Mouse (Mus musculus): Measurements from ENCODE around the gene Pcnx2.
A peak's percentile ranks its signal among the peaks of the same experiment; 100 is the strongest.

Gene Pcnx2

DNA sequence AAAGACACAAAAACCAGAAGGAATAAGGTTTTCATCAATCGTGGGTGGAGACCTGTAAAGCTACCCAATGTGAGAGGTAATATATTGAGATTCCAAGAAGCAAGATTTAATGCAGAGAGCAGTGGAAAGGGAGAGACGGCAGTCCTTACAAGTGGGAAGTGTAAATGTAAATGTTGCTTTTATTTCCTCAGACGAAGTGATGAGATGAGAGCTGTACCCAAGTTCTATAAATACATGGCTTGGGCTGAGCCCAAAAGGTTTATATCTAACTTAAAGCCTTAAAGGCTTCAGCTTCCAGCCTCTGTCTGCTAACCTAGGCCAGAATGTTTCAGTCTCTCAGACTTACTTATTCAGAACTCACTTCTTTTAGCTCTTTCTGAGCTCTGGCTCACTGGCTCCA, 8.2 kb downstream of the Pcnx2 start:
- no peak for DNase-seq

- no peak for DNase-seq
Observed at GRCm38 (mm10) chr8:125887549-125887948, 10.6 kb downstream of the Pcnx2 start.

- no peak for DNase-seq
Observed at GRCm38 (mm10) chr8:125880447-125880846, 17.7 kb downstream of the Pcnx2 start.

- DNase-seq, result no peak
Observed at GRCm38 (mm10) chr8:125873250-125873534, 24.9 kb downstream of the Pcnx2 start.

DNA sequence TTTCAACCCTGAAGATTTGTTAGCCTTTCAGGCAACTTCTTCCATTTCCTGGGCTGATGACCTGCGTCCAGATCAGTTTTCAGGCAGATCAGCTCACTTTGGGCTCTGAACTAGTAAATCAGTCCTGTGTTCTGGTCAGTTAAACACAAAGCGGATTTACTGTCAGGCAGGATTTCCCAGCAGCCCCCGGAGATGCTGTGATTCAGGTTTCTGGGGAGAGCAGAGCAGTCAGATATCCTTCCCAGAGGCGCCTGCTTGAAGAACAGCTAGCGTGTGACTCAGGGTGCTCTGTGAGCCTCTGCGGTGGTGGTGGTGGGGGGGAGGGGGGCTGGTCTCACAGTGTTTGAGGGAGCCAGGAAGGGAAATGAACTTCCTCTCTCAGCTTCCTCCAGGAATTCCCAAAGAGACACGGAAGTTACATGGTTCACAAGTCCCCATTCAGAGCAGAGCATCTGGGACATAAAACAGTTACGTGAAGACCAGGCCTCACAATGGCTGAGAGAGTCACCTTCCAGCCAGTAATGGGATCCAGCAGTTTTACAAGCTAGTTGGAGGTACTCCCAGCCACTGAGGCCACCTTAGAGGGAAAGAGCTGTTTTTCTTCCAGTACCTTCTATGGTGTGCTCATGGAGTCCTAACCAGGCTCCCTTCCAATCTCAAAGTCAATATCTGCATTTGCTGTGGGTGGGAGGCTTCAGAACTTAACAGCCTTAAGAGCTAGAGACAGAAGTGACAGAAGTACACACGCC, 25.4 kb downstream of the Pcnx2 start:
- no peak for DNase-seq

DNA sequence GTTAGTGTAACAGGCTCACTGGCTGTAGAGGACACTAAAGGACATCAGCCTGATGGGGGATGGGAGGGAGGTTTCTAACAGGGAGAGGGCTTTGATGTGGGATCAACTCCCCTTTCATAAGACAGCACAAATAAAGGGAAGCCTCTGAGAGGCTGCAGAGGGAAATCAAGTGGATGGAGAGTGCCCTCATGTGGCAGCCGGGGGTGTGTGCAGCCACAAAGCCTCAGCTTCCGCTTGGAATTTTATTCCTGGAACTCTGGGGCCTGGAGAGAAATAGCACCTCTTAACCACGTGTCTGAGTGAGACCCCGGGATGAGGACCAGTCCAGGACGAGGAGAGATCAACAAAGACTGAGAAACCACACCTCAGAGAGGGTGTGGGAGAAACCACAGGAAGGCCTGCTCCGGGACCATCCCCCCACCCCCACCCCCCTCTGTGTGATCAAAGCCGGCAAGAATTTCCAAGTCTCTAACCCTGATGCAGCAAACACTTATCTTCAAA, 27.2 kb downstream of the Pcnx2 start:
- peak; percentile 59 for DNase-seq

DNA sequence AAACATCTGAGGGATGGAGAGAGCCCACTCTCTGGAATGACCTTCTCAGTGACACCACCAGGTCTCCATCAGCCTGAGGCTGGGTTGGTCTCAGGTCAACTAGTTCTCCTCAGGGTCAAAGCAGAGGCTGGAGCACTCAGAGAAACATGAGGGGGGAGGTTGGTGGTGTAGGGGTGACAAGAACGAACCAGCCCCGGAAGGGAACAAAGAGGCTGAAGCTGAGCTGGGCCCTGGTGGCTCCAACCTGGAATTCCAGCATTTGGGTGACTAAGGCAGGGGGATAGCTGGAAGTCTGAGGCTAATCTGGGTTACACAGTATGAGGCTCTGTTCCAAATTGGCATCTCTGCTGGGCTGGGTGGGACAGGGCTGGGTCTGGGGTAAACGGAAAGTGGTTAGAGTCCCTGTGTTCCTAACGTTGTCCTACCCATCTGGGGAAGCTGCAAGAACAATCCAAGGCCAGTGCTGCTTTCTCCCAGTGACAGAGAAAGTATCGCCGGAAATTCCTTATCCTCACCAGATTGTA, 27.9 kb downstream of the Pcnx2 start:
- DNase-seq, result no peak

- DNase-seq, result no peak
Observed at GRCm38 (mm10) chr8:125869739-125870138, 28.4 kb downstream of the Pcnx2 start.

DNA sequence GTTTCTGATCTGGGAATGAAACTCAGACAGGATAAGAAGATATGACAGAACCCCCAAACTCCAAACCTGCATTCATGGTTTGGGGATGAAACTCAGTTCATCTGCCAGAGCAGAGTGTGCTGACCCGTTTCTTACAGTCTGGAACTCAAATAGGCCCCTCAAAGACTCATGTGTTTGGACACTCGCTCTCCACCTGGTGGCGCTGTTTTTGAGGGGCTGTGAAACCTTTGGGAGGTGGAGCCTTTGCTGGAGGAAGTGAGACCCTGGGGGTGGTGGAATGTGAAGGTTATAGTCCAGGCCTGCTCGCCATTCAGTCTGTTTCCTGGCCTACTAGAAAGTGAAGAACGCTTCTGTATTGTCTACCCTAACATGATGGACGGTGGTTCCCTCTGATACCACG, 29.6 kb downstream of the Pcnx2 start:
- peak; percentile 62 for DNase-seq

DNA sequence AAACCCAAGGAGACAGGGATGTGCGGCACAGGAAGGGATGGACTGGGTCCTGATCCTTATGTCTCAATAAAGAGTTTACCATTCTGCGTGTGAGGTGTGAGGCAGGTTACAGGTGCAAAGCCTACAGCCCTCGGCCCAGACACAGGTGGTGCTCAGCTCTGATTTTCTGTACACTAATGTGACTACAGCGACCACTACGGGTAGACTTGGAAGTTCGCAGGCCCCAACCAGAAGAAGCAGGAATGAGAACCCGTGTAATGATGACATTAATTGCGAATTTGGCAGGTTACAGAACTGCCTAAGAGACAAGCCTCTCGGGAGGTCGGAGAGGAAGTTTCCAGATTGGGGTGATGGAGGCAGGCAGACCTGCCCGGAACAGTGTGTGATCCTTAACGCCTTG, 32.0 kb downstream of the Pcnx2 start:
- DNase-seq, result no peak

DNA sequence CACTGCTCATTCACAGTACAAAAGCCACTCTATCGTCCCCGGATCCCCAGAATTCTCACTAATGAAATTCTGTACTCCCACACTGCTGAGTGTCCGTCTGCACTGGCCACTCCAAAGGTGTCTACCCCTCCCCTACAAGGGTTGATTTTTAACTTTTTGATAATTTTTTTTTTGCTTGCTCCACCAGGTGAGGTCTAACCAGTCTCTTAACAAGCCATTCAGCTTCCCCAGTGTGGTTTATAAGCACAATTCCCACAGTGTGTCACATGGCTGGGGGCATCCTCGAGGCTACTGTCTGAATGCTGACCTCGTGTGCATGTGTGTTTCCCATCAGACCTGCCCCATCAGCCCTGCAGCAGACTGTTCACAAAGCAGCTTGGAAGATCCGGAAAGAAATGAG, 40.9 kb downstream of the Pcnx2 start:
- DNase-seq, result no peak

GRCm38 (mm10) chr8:125856160-125856559, 42.0 kb downstream of the Pcnx2 start:
- no peak for DNase-seq

GRCm38 (mm10) chr8:125854379-125854778, 43.7 kb downstream of the Pcnx2 start:
- no peak for DNase-seq

GRCm38 (mm10) chr8:125853300-125853699, 44.8 kb downstream of the Pcnx2 start:
- no peak for DNase-seq

DNA sequence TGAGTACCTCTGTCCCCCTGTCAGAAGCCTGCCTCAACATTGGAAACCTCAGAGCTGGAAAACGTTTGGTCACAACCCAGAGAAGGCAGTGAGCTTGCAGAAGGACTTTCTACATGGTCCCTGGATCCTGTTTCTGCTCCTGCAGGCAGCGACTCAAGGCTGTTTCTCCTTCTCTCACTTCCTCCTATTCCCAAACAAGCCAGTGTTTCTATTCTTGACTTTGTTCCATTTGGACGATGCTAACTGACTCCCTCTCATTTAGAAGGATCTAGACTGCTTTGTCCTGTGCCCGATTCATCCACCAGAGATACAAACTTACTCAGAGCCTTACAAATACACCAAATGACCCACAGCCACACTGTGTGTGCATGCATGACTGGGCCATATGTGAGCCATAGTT, 48.9 kb downstream of the Pcnx2 start:
- DNase-seq, result no peak

- DNase-seq, result no peak
Observed at GRCm38 (mm10) chr8:125847842-125848241, 50.3 kb downstream of the Pcnx2 start.

DNA sequence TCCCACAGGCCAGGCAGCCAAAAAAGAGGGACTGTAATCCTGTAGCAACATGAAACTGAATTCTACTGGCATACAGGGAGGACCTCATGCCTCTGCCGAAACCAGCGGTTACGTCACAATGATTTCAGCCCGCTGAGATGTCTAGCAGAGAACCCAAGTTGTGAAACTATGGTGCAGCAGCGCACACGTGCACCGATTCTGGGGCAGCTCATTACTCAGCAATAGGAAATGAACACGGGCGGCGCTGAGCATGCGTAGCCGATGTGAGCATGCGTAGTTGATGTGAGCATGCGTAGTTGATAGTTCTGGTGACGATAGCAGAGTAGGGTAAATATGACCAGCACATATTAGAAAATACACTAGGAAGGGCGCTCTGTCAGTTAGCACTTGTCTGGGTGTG, 52.8 kb downstream of the Pcnx2 start:
- DNase-seq, result no peak

DNA sequence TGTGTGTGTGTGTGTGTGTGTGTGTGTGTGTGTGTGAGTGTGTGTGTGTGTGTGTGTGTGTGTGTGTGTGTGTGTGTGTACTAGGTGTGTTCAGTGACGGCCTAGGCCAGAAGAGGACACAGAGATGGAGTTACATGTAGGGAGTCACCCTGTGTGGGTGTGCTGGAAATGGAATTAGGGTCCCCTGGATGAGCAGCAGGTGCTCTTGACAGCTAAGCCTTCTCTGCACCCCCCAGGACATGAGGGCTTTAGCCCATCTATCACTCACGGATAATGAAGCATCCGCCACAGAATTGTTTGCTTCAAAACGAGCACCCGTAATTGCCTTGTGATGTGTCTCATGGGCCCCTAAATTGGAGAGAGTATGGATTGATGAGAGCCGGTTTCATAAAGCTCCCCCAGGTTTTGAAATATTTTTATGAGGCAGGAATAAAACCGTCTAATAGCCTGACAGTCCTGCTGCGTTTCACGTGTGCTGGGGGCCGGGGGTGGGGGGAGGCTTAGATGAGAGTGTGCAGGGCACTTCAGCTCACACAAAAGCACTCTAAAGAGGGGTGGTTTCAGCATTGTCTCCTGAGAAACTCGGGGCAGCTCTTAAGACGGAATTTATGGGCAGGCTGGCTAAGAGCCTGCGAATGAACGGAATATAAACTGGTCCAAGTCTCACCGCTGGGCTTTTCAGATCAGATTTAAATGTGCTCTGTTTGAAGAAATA, 54.8 kb downstream of the Pcnx2 start:
- DNase-seq, result no peak

DNA sequence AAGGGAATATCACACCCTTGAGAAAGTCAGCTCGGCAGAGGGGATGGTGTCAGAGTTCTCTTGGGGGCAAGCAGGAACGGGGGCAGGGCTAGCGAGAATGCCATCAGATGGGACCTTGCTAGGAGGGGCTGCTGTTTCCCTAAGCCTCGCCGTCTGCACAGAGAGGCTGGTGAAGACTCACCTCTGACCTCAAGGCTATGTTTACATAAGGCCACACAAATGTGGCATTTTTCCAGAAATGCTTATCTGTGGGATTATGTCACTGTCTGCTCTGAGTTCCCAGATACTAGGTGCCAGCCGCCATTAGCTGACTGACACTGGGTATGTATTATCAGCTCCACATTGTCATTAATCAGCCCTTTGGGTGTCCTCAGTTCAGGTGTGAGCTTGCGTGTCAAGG, 56.0 kb downstream of the Pcnx2 start:
- no peak for DNase-seq

DNA sequence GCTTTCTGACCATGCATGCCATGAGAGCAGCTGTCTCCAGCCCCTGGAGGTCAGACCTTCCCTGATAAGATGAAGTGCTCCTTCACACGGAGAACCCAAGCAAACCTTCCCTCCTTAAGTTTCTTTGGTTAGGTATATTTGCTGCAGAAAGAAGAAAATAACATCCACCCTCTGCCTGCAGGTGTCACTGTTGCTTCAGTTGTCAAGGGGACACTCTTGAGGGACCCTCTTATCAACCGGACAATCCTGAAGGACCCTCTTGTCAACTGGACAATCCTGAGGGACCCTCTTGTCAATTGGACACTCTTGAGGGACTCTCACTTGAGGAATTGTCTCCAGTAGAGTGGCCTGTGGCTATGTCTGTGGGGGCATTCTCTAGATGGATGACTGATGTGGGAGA, 73.4 kb downstream of the Pcnx2 start:
- peak; percentile 32 for DNase-seq

GRCm38 (mm10) chr8:125823719-125824118, 74.4 kb downstream of the Pcnx2 start:
- peak; percentile 27 for DNase-seq

DNA sequence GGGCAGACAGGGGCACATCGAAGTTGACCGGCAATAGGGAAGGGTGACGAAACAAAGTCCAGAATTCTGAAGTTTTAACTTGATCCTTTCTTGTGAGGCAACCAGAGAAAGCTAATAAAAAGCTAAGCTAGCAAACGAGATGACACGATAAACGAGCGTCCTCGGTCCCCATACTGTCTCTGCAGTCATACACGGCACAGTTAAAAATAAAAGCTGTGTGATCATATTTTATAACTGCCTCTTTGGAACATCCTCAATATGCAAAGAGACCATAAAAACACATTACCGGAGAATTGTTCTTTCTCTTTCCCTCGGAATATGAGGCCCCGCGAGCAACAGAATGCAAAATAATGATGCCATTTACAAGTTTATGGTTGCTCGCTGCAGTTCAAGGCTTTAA, 76.1 kb downstream of the Pcnx2 start:
- DNase-seq, result no peak

DNA sequence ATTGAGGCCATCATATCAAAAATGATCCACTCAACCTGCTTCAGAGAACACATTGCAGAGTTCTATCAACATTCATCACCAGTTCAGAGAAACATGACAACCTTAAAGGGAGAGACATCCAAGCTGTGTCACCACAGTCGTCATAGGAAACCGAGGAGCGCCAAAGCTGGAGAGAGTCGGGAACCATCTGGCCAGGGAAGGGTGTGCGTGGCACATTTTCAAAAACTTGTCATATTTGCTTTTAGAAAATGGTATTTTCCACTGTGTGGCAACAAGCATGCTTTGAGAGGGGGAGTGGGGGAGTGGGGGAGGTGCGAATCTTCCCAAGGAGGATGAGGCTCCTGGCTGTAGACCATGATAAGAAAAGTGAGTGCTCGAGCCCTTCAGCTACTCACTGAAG, 78.3 kb downstream of the Pcnx2 start:
- no peak for DNase-seq

DNA sequence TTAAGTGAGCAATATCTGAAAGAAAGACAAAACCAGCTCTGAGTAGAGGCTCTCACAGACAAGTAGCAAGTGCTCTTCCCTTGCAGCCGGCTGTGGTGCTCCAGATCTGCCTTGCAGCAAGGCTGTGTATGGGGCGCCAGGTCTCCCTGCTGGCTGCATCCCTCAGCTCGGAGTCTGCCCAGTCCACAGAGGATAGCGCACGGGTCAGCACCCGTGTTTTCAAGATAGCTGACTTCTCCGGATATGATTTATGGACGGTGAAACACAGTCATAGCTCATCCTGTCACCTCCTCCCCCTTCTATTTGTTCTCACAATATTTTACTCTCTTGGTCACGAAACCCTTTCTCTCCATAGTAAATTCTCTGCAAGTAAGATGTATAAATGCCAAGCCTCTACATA, 79.3 kb downstream of the Pcnx2 start:
- no peak for DNase-seq

- DNase-seq, result no peak
Observed at GRCm38 (mm10) chr8:125816742-125817141, 81.4 kb downstream of the Pcnx2 start.
